8 mouse cellular contexts compared by ENCODE assay signal in the genomic region with DNA sequence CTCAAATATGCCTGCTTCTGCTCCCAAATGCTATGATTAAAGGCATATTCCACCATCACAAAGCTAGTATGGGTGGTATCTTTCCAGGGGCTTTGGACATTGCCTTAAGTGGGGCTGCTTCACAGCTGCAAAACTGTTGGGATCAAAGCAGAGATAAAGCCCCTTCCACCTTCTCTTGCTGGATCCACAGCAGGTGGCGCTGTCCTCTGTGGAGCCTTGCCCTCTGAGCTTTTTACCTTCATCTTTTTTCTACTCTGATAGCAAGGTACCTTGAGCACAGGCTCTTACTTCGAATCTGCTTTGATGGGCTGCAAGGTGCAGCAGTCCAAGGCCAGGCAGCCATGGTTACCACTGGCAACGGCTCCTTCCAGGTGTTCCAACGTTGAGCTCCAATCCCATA. TPM values are rescaled to one million over a fixed set of nuclear protein-coding genes. Genes with fewer than 3 reads are reported as not detected.
DNase-seq lines count a peak whose midpoint lies in the region; ATAC-seq and TF ChIP-seq lines count a peak whose summit lies in the region.

No protein-coding gene starts in this region.

- no peaks in the 10 kb centered on the region; the same call in 1 of the 2 replicates for H3K27me3 ChIP-seq in midbrain, embryonic 11.5 days (ENCODE audit: control insufficient read depth, insufficient read depth, low read length)
- H3K27me3 ChIP-seq in midbrain, embryonic 10.5 days (ENCODE audit: low read depth, poor library complexity, severe bottlenecking), result peaks cover 6% of the 10 kb centered on the region; the same call in 1 of the 2 replicates
- no peaks in the 10 kb centered on the region for H3K27me3 ChIP-seq in liver, embryonic 14.5 days (ENCODE audit: control insufficient read depth, insufficient read depth, low read length)

- TF ChIP-seq EP300 in liver, embryonic 14.5 days (IDR thresholded peaks at IDR 0.05; ENCODE audit: low read depth), result no peak

- no peak overlapping the region for H3K4me2 ChIP-seq in midbrain, embryonic 11.5 days
- H3K4me2 ChIP-seq in liver, embryonic 14.5 days (ENCODE audit: low read depth), result peak overlapping the region; percentile 55

- H3K27ac ChIP-seq in midbrain, embryonic 11.5 days (ENCODE audit: low read depth, low read length), result no peak overlapping the region
- no peak overlapping the region for H3K27ac ChIP-seq in midbrain, embryonic 10.5 days (replicated peaks)
- H3K27ac ChIP-seq in liver, embryonic 14.5 days, result peak overlapping the region; percentile 78

- ATAC-seq in midbrain, embryonic 11.5 days (ENCODE audit: low FRiP score), result no peak
- ATAC-seq in liver, embryonic 14.5 days (ENCODE audit: insufficient read depth), result peak; percentile 25; the same call in 1 of the 2 replicates

- DNase-seq in embryo, embryonic 10 days (ENCODE audit: low spot score), result peak; percentile 58
- no peak for DNase-seq in embryo, embryonic 9.5 days (ENCODE audit: extremely low spot score)
- DNase-seq in midbrain, embryonic 11.5 days (ENCODE audit: low spot score, missing footprints), result peak; percentile 62
- DNase-seq in midbrain, embryonic 10.5 days (ENCODE audit: low spot score), result no peak
- peak; percentile 59 for DNase-seq in brain, adult 2 months (ENCODE audit: low read depth, low spot score)
- DNase-seq in liver, embryonic 14.5 days (ENCODE audit: low read depth in 3 of 3, low spot score in 3 of 3), result peak in 2 of 3 experiments; percentile 54 to 62
- no peak for DNase-seq in layer of hippocampus, adult 11-12 months (ENCODE audit: low spot score)
- no peak for DNase-seq in layer of hippocampus, adult 18-20 months (ENCODE audit: low spot score in 2 of 2)

- no peak overlapping the region for H3K9ac ChIP-seq in midbrain, embryonic 11.5 days (ENCODE audit: low read length)
- H3K9ac ChIP-seq in liver, embryonic 14.5 days (replicated peaks), result no peak overlapping the region

- H3K9me3 ChIP-seq in midbrain, embryonic 11.5 days (ENCODE audit: control insufficient read depth, low read length), result no peaks in the 10 kb centered on the region
- H3K9me3 ChIP-seq in midbrain, embryonic 10.5 days (replicated peaks), result no peaks in the 10 kb centered on the region
- H3K9me3 ChIP-seq in liver, embryonic 14.5 days (ENCODE audit: control insufficient read depth, low read length), result no peaks in the 10 kb centered on the region

- peak; percentile 90 for TF ChIP-seq CTCF in liver, embryonic 14.5 days (IDR thresholded peaks at IDR 0.05; ENCODE audit: low read depth)

- no peaks in the 10 kb centered on the region for H3K4me1 ChIP-seq in midbrain, embryonic 11.5 days (ENCODE audit: control insufficient read depth, insufficient read depth, low read length)
- H3K4me1 ChIP-seq in midbrain, embryonic 10.5 days, result peaks cover 5% of the 10 kb centered on the region; the same call in 1 of the 2 replicates
- H3K4me1 ChIP-seq in liver, embryonic 14.5 days (replicated peaks; ENCODE audit: control insufficient read depth in 2 of 2, insufficient read depth in 2 of 2, low read length in 1 of 2), result peaks cover 5 to 19% of the 10 kb centered on the region in 2 experiments; a peak in 3 of 4 replicates

- no peak overlapping the region for H3K4me3 ChIP-seq in midbrain, embryonic 11.5 days (ENCODE audit: low read depth, low read length)
- H3K4me3 ChIP-seq in midbrain, embryonic 10.5 days, result no peak overlapping the region
- H3K4me3 ChIP-seq in liver, embryonic 14.5 days (ENCODE audit: insufficient read depth in 1 of 2, low read depth in 2 of 2, low read length in 2 of 2), result no peak overlapping the region

- 59% methylated on average over 4 of the region's 4 CpGs for WGBS in midbrain, embryonic 11.5 days
- WGBS in midbrain, embryonic 10.5 days, result 68% methylated on average over 4 of the region's 4 CpGs
- WGBS in liver, embryonic 14.5 days (ENCODE audit: insufficient replicate concordance), result 22% methylated on average over 4 of the region's 4 CpGs

- no peaks in the 10 kb centered on the region for H3K36me3 ChIP-seq in midbrain, embryonic 11.5 days (ENCODE audit: control insufficient read depth, insufficient read depth, low read length)
- no peaks in the 10 kb centered on the region for H3K36me3 ChIP-seq in midbrain, embryonic 10.5 days
- H3K36me3 ChIP-seq in liver, embryonic 14.5 days (replicated peaks; ENCODE audit: control insufficient read depth, insufficient read depth, low read depth), result no peaks in the 10 kb centered on the region

RNA-seq across cellular contexts. Expression of gene Ahctf1, which starts 49.9 kb away (rescaled TPM):
- polyA plus RNA-seq in midbrain, embryonic 11.5 days (2014; fragmentation: Nextera tagmentation; extraction: Ambion mirVana), result 32.9 and 35.1 TPM in 2 replicates
- polyA plus RNA-seq in midbrain, embryonic 10.5 days (2016; fragmentation: Nextera tagmentation; extraction: Ambion mirVana), result 27.3 and 28.1 TPM in 2 replicates
- polyA plus RNA-seq in liver, embryonic 14.5 days (2012; rRNA removed), result 19.1 and 25.5 TPM in 2 replicates
- 19.2 and 26.5 TPM in 2 replicates for polyA plus RNA-seq in liver, embryonic 14.5 days (2014; fragmentation: Nextera tagmentation; extraction: Ambion mirVana)
- total RNA-seq in layer of hippocampus, adult 18-20 months (2021), result 10 to 100 TPM; 41.2 to 43.1 TPM

RNA-seq across cellular contexts. Expression of gene Gm10518, which starts 50.2 kb away (rescaled TPM):
- polyA plus RNA-seq in midbrain, embryonic 11.5 days (2014; fragmentation: Nextera tagmentation; extraction: Ambion mirVana), result 0.20 and 0.30 TPM in 2 replicates
- polyA plus RNA-seq in midbrain, embryonic 10.5 days (2016; fragmentation: Nextera tagmentation; extraction: Ambion mirVana), result 0.10 and 0.31 TPM in 2 replicates
- polyA plus RNA-seq in liver, embryonic 14.5 days (2012; rRNA removed), result not detected in 2 replicates
- 0.29 and 0.37 TPM in 2 replicates for polyA plus RNA-seq in liver, embryonic 14.5 days (2014; fragmentation: Nextera tagmentation; extraction: Ambion mirVana)
- not detected for total RNA-seq in layer of hippocampus, adult 18-20 months (2021)

Comparison
In these comparisons a context has a peak if more than half of its experiments do, and no peak if none do; other contexts are left out.
1. DNase-seq: peak in embryo, embryonic 10 days (single experiment), midbrain, embryonic 11.5 days (single experiment), brain, adult 2 months (single experiment) and liver, embryonic 14.5 days (2 of 3); none in embryo, embryonic 9.5 days (single experiment), midbrain, embryonic 10.5 days (single experiment), layer of hippocampus, adult 11-12 months (single experiment) and layer of hippocampus, adult 18-20 months (0 of 2).